Mouse (Mus musculus) forebrain, embryonic 13.5 days (tissue): ENCODE measurements around the gene Dctn2. TPM values are rescaled to one million over a fixed set of nuclear protein-coding genes. Genes with fewer than 3 reads are reported as not detected.
A peak's percentile ranks its signal among the peaks of the same experiment; 100 is the strongest.
"Not testable (repeated sequence)": the region's sequence is repeated elsewhere in the genome, so short reads cannot be mapped to it uniquely, and the experiment has no call there.

ENCODE experiments used
- ATAC-seq: fragments of 200-750 bp; cut with Nextera tagmentation; 2 replicates; pipeline ENCODE4 v1.8.0; 2017
- H3K27ac ChIP-seq: fragments of 300-500 bp; sonication (generic); 2 replicates; pipeline ENCODE4 v1.5.1; 2015; ENCODE audit warnings: inconsistent platforms, mild to moderate bottlenecking, moderate library complexity
- H3K27me3 ChIP-seq: fragments of 300-500 bp; sonication (generic); 2 replicates; pipeline ENCODE4 v1.6.1; 2015; ENCODE audit warnings: mild to moderate bottlenecking, inconsistent platforms
- H3K36me3 ChIP-seq: fragments of 300-500 bp; sonication (generic); 2 replicates; pipeline ENCODE4 v1.6.1; 2015; ENCODE audit warnings: mild to moderate bottlenecking, inconsistent platforms; ENCODE audit not compliant: poor library complexity, severe bottlenecking
- H3K4me1 ChIP-seq: fragments of 300-500 bp; sonication (generic); 2 replicates; pipeline ENCODE4 v1.6.1; 2015; ENCODE audit warnings: inconsistent platforms
- H3K4me2 ChIP-seq: fragments of 300-500 bp; sonication (generic); 2 replicates; pipeline ENCODE4 v1.6.1; 2015; ENCODE audit warnings: inconsistent platforms, mild to moderate bottlenecking, moderate library complexity
- H3K4me3 ChIP-seq: fragments of 300-500 bp; sonication (generic); 2 replicates; pipeline ENCODE4 v1.5.1; 2015; ENCODE audit warnings: mild to moderate bottlenecking, inconsistent platforms
- H3K9ac ChIP-seq: fragments of 300-500 bp; sonication (generic); 2 replicates; pipeline ENCODE4 v1.6.1; 2015; ENCODE audit warnings: mild to moderate bottlenecking, inconsistent platforms
- H3K9me3 ChIP-seq: fragments of 300-500 bp; sonication (generic); replicated peaks from 2 replicates; pipeline ENCODE4 v1.6.1; 2016; ENCODE audit warnings: inconsistent platforms
- WGBS: fragments of 180-500 bp; shearing (Covaris S2); methylation state at CpG from one replicate; pipeline ENCODE4 v1.1.7; 2015; 5-methylcytosine and 5-hydroxymethylcytosine counted together
- polyA plus RNA-seq: library from polyadenylated mRNA; unstranded; fragments of >200 nt; fragmentation: Nextera tagmentation; extraction: Ambion mirVana; gene quantifications from 2 replicates; pipeline ENCODE4 v1.2.1, GENCODE M21; 2015

Gene Dctn2
- polyA plus RNA-seq, 1 experiment from 2014 or later = 262 TPM

- Histone ChIP-seq H3K9ac (peak overlapping the region; percentile 73), H3K27ac (peak overlapping the region; percentile 98), H3K4me2 (peak overlapping the region; percentile 88), H3K9me3 (no peaks in the 10 kb centered on the region), H3K36me3 (peaks cover 43% of the 10 kb centered on the region), H3K27me3 (no peaks in the 10 kb centered on the region), H3K4me1 (peaks cover 56% of the 10 kb centered on the region), H3K4me3 (peak overlapping the region; percentile 68)
- peak; percentile 43 for ATAC-seq
- WGBS = 4% methylated on average over 19 of the region's 19 CpGs
Observed at GRCm38 (mm10) chr10:127290930-127291880, 25.0 kb downstream of the Dctn2 start.

DNA sequence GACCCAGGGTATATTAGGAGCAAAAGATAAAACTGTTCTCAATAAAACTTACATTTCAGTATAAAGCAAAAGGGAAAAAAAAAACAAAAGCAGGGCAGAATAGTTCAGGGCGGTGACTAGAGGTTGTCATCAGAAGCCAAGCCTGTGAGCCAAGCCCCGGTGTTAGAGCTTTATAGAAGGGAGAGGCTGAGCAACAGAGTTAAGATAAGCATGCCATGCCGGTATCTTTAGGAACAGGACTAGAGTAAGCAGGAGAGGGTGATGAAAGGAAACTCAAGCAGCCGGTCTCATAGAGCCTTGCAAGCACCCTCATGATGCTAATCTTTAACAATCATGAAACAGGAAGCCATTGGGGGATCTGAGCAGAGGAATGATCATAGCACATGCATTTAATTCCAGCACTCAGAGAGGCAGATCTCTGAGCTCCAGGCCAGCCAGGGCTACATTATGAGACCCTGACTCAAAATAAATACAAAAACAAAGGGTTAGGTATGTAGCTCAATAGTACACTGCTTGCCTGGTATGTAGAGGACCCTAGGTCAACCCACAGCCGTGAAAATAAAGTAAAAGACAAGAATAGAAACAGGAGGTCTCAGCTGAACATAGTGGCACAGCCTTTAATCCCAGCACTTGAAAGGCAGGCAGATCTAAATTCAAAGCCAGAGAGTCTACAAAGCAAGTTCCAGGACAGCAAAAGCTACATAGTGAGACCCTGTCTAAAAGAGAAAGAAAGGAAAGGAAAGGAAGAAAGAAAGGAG is 25.9 kb downstream of the Dctn2 start:
- no peaks in the 10 kb centered on the region for H3K9me3 ChIP-seq
- ATAC-seq = no peak
- no peaks in the 10 kb centered on the region for H3K27me3 ChIP-seq
- peaks cover 44% of the 10 kb centered on the region for H3K36me3 ChIP-seq
- H3K27ac ChIP-seq = no peak overlapping the region; the same call in 1 of the 2 replicates
- peak overlapping the region; percentile 73 for H3K9ac ChIP-seq
- H3K4me3 ChIP-seq = peak overlapping the region; percentile 68
- 54% methylated on average over 5 of the region's 5 CpGs for WGBS
- peaks cover 48% of the 10 kb centered on the region for H3K4me1 ChIP-seq
- H3K4me2 ChIP-seq = peak overlapping the region; percentile 88

DNA sequence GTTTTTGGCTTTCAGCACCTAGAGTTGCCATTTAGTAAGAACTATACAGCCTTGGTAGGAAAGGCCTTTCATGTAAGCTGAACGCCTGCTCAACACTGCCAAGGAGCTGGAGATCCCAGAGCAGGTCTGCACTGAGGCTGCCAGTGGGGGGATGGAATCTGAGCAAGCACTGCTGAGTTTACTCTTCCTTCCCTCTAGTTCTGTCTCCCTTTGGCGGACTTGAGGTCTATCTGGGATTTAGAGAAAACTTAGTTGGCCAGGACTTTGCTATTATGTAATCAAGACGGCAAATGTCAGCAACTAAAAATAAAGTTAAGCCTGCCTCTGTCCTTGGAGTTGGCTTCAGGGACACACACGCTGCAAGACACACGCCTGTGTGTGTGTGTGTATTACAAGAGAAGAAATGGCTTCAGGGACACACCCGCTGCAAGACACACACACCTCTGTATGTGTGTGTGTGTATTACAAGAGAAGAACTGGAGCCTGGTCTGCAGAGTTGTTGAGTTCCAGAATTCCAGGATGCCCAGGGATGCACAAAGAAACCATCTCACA is 26.9 kb downstream of the Dctn2 start:
- Histone ChIP-seq H3K9me3 (no peaks in the 10 kb centered on the region), H3K27ac (no peak overlapping the region), H3K4me1 (peaks cover 38% of the 10 kb centered on the region), H3K4me3 (no peak overlapping the region), H3K9ac (0 out of 2 replicates have a peak overlapping the region, but pooled peaks have one; percentile 21), H3K27me3 (no peaks in the 10 kb centered on the region), H3K36me3 (peaks cover 50% of the 10 kb centered on the region), H3K4me2 (no peak overlapping the region; the same call in 1 of the 2 replicates)
- whole genome bisulfite sequencing = 85% methylated on average over 6 of the region's 6 CpGs
- no peak for ATAC-seq

GRCm38 (mm10) chr10:127293590-127294113 is 27.5 kb downstream of the Dctn2 start:
- Histone ChIP-seq H3K27me3 (no peaks in the 10 kb centered on the region), H3K27ac (no peak overlapping the region), H3K36me3 (peaks cover 56% of the 10 kb centered on the region), H3K4me3 (no peak overlapping the region), H3K9me3 (no peaks in the 10 kb centered on the region), H3K4me1 (peaks cover 36% of the 10 kb centered on the region), H3K9ac (no peak overlapping the region), H3K4me2 (no peak overlapping the region)
- WGBS = 85% methylated on average over 3 of the region's 3 CpGs
- ATAC-seq = no peak

GRCm38 (mm10) chr10:127294895-127295510 is 28.8 kb downstream of the Dctn2 start:
- no peaks in the 10 kb centered on the region for H3K9me3 ChIP-seq
- H3K4me3 ChIP-seq = no peak overlapping the region
- H3K4me2 ChIP-seq = no peak overlapping the region
- 90% methylated on average over 10 of the region's 10 CpGs for WGBS
- no peaks in the 10 kb centered on the region for H3K27me3 ChIP-seq
- no peak for ATAC-seq
- H3K27ac ChIP-seq = no peak overlapping the region
- H3K9ac ChIP-seq = no peak overlapping the region
- peaks cover 27% of the 10 kb centered on the region for H3K4me1 ChIP-seq
- H3K36me3 ChIP-seq = peaks cover 69% of the 10 kb centered on the region

- H3K4me3 ChIP-seq = no peak overlapping the region
- no peak overlapping the region for H3K9ac ChIP-seq
- no peak for ATAC-seq
- no peaks in the 10 kb centered on the region for H3K9me3 ChIP-seq
- no peak overlapping the region for H3K4me2 ChIP-seq
- WGBS = 93% methylated on average over 24 of the region's 24 CpGs
- H3K36me3 ChIP-seq = peaks cover 80% of the 10 kb centered on the region
- H3K27me3 ChIP-seq = no peaks in the 10 kb centered on the region
- H3K4me1 ChIP-seq = peaks cover 23% of the 10 kb centered on the region
- H3K27ac ChIP-seq = no peak overlapping the region
Observed at GRCm38 (mm10) chr10:127295986-127296794, 30.0 kb downstream of the Dctn2 start.

- Histone ChIP-seq H3K4me2 (no peak overlapping the region), H3K36me3 (peaks cover 90% of the 10 kb centered on the region), H3K9ac (no peak overlapping the region), H3K4me1 (peaks cover 12% of the 10 kb centered on the region), H3K9me3 (no peaks in the 10 kb centered on the region), H3K4me3 (no peak overlapping the region), H3K27ac (no peak overlapping the region), H3K27me3 (no peaks in the 10 kb centered on the region)
- WGBS = 88% methylated on average over 16 of the region's 16 CpGs
- no peak for ATAC-seq
Observed at GRCm38 (mm10) chr10:127297015-127297871, 31.1 kb downstream of the Dctn2 start.

DNA sequence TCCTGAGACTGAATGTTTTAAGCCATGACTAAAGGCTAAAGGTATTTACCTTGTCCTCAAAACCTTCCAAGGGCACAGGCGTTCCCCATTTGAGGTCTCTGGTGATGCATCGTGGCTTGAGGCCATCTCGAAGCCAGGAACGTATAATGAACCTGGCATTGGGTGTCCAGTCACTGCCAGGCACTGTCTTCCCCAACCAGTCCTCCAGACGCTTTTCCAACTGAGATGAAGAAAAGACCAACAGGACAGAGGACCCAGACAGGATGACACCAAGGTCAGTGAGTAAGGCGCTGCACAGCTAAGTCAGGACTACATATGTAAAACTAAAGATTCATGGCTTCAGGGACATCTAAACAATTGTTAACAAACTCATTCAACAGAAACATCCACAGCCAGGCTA is 34.2 kb downstream of the Dctn2 start:
- no peak for ATAC-seq
- H3K4me2 ChIP-seq = no peak overlapping the region
- H3K4me1 ChIP-seq = no peaks in the 10 kb centered on the region
- no peaks in the 10 kb centered on the region for H3K27me3 ChIP-seq
- H3K9ac ChIP-seq = no peak overlapping the region
- H3K36me3 ChIP-seq = peaks cover 99% of the 10 kb centered on the region
- H3K27ac ChIP-seq = no peak overlapping the region
- WGBS = 95% methylated on average over 6 of the region's 6 CpGs
- H3K4me3 ChIP-seq = no peak overlapping the region
- H3K9me3 ChIP-seq = no peaks in the 10 kb centered on the region

- H3K4me2 ChIP-seq = no peak overlapping the region
- no peaks in the 10 kb centered on the region for H3K4me1 ChIP-seq
- no peak for ATAC-seq
- no peak overlapping the region for H3K4me3 ChIP-seq
- no peak overlapping the region for H3K9ac ChIP-seq
- peaks cover 99% of the 10 kb centered on the region for H3K36me3 ChIP-seq
- H3K27me3 ChIP-seq = no peaks in the 10 kb centered on the region
- H3K9me3 ChIP-seq = no peaks in the 10 kb centered on the region
- WGBS = 94% methylated on average over 11 of the region's 11 CpGs
- H3K27ac ChIP-seq = no peak overlapping the region
Observed at GRCm38 (mm10) chr10:127303136-127303535, 37.0 kb downstream of the Dctn2 start.

GRCm38 (mm10) chr10:127309167-127309566 is 43.0 kb downstream of the Dctn2 start:
- not testable (repeated sequence) for H3K9me3 ChIP-seq, H3K27me3 ChIP-seq, H3K4me2 ChIP-seq, H3K27ac ChIP-seq, H3K9ac ChIP-seq, ATAC-seq, H3K4me3 ChIP-seq
- peaks cover 53% of the 10 kb centered on the region for H3K36me3 ChIP-seq
- WGBS = 77% methylated on average over 3 of the region's 3 CpGs
- H3K4me1 ChIP-seq = peaks cover 15% of the 10 kb centered on the region
